Mouse (Mus musculus) C2C12 (cell line): ENCODE results near the gene D10Jhu81e.

Experiments used
- CTCF ChIP-seq: IDR thresholded peaks from one replicate; pipeline ENCODE4 v1.5.1; 2011; ENCODE audit not compliant: control insufficient read depth, insufficient read depth, insufficient read length
- MYOG ChIP-seq: IDR thresholded peaks from one replicate; pipeline ENCODE4 v1.6.1; 2011; ENCODE audit not compliant: control insufficient read depth, insufficient read length; ENCODE audit errors: extremely low read depth
- USF1 ChIP-seq: IDR thresholded peaks from one replicate; pipeline ENCODE4 v1.6.1; 2011; ENCODE audit warnings: low read depth, mild to moderate bottlenecking, control low read depth, moderate library complexity

DNA sequence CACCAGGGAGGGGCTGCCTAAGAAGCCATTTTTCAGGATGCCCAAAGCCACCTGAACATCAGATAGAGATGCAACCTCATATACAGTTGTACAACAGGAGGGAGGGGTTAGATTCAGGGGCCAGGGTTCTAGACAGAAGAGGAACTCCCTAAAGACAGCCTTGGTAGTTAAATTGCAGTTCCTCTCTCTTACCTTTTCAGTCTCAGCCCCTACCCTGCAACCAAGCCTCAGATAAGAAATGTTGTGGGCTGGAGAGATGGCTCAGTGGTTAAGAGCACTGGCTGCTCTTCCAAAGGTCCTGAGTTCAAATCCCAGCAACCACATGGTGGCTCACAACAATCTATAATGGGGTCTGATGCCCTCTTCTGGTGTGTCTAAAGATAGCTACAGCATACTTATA, 1.8 kb downstream of the D10Jhu81e start:
- TF ChIP-seq USF1 = no peak
- TF ChIP-seq MYOG = no peak
- no peak for TF ChIP-seq CTCF
